Mouse (Mus musculus): Measurements from ENCODE around the gene Tango6. TPM values are rescaled to one million over a fixed set of nuclear protein-coding genes. Genes with fewer than 3 reads are reported as not detected.

Tango6 gene
- polyA plus RNA-seq, 1 experiment: 7.3 TPM

GRCm38 (mm10) chr8:106772094-106772493 lies 89.2 kb downstream of the Tango6 start:
- Histone ChIP-seq H3K36me3 (ENCODE audit: control insufficient read depth, insufficient read depth) (no peaks in the 10 kb centered on the region), H3ac (ENCODE audit: control insufficient read depth, insufficient read length, low read depth) (no peak overlapping the region), H3K79me3 (ENCODE audit: low read depth) (no peaks in the 10 kb centered on the region), H3K79me2 (ENCODE audit: control insufficient read depth, insufficient read depth) (no peaks in the 10 kb centered on the region), H3K27me3 (ENCODE audit: control insufficient read depth, insufficient read depth, insufficient read length) (no peaks in the 10 kb centered on the region), H3K4me3 (ENCODE audit: insufficient read depth, poor library complexity, severe bottlenecking) (no peak overlapping the region)
- no peak for TF ChIP-seq FOSL1 (IDR thresholded peaks at IDR 0.05; ENCODE audit: insufficient read depth, low read length, poor library complexity, severe bottlenecking)
- no peak for TF ChIP-seq CTCF (IDR thresholded peaks at IDR 0.05; ENCODE audit: control insufficient read depth, insufficient read depth, insufficient read length)
- TF ChIP-seq USF1 (IDR thresholded peaks at IDR 0.05; ENCODE audit: low read depth): no peak
- no peak for TF ChIP-seq MYOG (IDR thresholded peaks at IDR 0.05; ENCODE audit: control insufficient read depth, extremely low read depth, insufficient read length)
- TF ChIP-seq MYOD1 (IDR thresholded peaks at IDR 0.05; ENCODE audit: control insufficient read depth, insufficient read length, low read depth): no peak
- no peak for TF ChIP-seq MAX (IDR thresholded peaks at IDR 0.05)
- TF ChIP-seq CEBPB (IDR thresholded peaks at IDR 0.05; ENCODE audit: low read depth): no peak

- Histone ChIP-seq H3K36me3 (ENCODE audit: control insufficient read depth, insufficient read depth) (no peaks in the 10 kb centered on the region), H3K79me2 (ENCODE audit: control insufficient read depth, insufficient read depth) (no peaks in the 10 kb centered on the region), H3K79me3 (ENCODE audit: low read depth) (no peaks in the 10 kb centered on the region), H3K4me3 (ENCODE audit: insufficient read depth, poor library complexity, severe bottlenecking) (no peak overlapping the region), H3ac (ENCODE audit: control insufficient read depth, insufficient read length, low read depth) (no peak overlapping the region), H3K27me3 (ENCODE audit: control insufficient read depth, insufficient read depth, insufficient read length) (no peaks in the 10 kb centered on the region)
- no peak for TF ChIP-seq FOSL1 (IDR thresholded peaks at IDR 0.05; ENCODE audit: insufficient read depth, low read length, poor library complexity, severe bottlenecking)
- TF ChIP-seq CTCF (IDR thresholded peaks at IDR 0.05; ENCODE audit: control insufficient read depth, insufficient read depth, insufficient read length): no peak
- TF ChIP-seq CEBPB (IDR thresholded peaks at IDR 0.05; ENCODE audit: low read depth): no peak
- no peak for TF ChIP-seq USF1 (IDR thresholded peaks at IDR 0.05; ENCODE audit: low read depth)
- TF ChIP-seq MYOD1 (IDR thresholded peaks at IDR 0.05; ENCODE audit: control insufficient read depth, insufficient read length, low read depth): no peak
- no peak for TF ChIP-seq MAX (IDR thresholded peaks at IDR 0.05)
- TF ChIP-seq MYOG (IDR thresholded peaks at IDR 0.05; ENCODE audit: control insufficient read depth, extremely low read depth, insufficient read length): no peak
These were observed 89.6 kb downstream of the Tango6 start for GRCm38 (mm10) chr8:106772501-106772900.

- Histone ChIP-seq H3ac (ENCODE audit: control insufficient read depth, insufficient read length, low read depth) (no peak overlapping the region), H3K79me2 (ENCODE audit: control insufficient read depth, insufficient read depth) (no peaks in the 10 kb centered on the region), H3K4me3 (ENCODE audit: insufficient read depth, poor library complexity, severe bottlenecking) (no peak overlapping the region), H3K79me3 (ENCODE audit: low read depth) (no peaks in the 10 kb centered on the region), H3K27me3 (ENCODE audit: control insufficient read depth, insufficient read depth, insufficient read length) (no peaks in the 10 kb centered on the region), H3K36me3 (ENCODE audit: control insufficient read depth, insufficient read depth) (no peaks in the 10 kb centered on the region)
- no peak for TF ChIP-seq USF1 (IDR thresholded peaks at IDR 0.05; ENCODE audit: low read depth)
- TF ChIP-seq CTCF (IDR thresholded peaks at IDR 0.05; ENCODE audit: control insufficient read depth, insufficient read depth, insufficient read length): no peak
- TF ChIP-seq MYOG (IDR thresholded peaks at IDR 0.05; ENCODE audit: control insufficient read depth, extremely low read depth, insufficient read length): no peak
- TF ChIP-seq MYOD1 (IDR thresholded peaks at IDR 0.05; ENCODE audit: control insufficient read depth, insufficient read length, low read depth): no peak
- no peak for TF ChIP-seq CEBPB (IDR thresholded peaks at IDR 0.05; ENCODE audit: low read depth)
- TF ChIP-seq MAX (IDR thresholded peaks at IDR 0.05): no peak
- TF ChIP-seq FOSL1 (IDR thresholded peaks at IDR 0.05; ENCODE audit: insufficient read depth, low read length, poor library complexity, severe bottlenecking): no peak
These were observed 91.9 kb downstream of the Tango6 start for GRCm38 (mm10) chr8:106774567-106775320.

GRCm38 (mm10) chr8:106789623-106790022 lies 106.8 kb downstream of the Tango6 start:
- no peaks in the 10 kb centered on the region for H3K27me3 ChIP-seq (ENCODE audit: control insufficient read depth, insufficient read depth, insufficient read length)
- H3K4me3 ChIP-seq (ENCODE audit: insufficient read depth, poor library complexity, severe bottlenecking): no peak overlapping the region
- H3K79me2 ChIP-seq (ENCODE audit: control insufficient read depth, insufficient read depth): no peaks in the 10 kb centered on the region
- no peaks in the 10 kb centered on the region for H3K79me3 ChIP-seq (ENCODE audit: low read depth)
- TF ChIP-seq FOSL1 (IDR thresholded peaks at IDR 0.05; ENCODE audit: insufficient read depth, low read length, poor library complexity, severe bottlenecking) (no peak), MAX (IDR thresholded peaks at IDR 0.05) (no peak), CTCF (IDR thresholded peaks at IDR 0.05; ENCODE audit: control insufficient read depth, insufficient read depth, insufficient read length) (no peak), MYOG (IDR thresholded peaks at IDR 0.05; ENCODE audit: control insufficient read depth, extremely low read depth, insufficient read length) (no peak), MYOD1 (IDR thresholded peaks at IDR 0.05; ENCODE audit: control insufficient read depth, insufficient read length, low read depth) (no peak), CEBPB (IDR thresholded peaks at IDR 0.05; ENCODE audit: low read depth) (no peak), USF1 (IDR thresholded peaks at IDR 0.05; ENCODE audit: low read depth) (no peak)
- H3K36me3 ChIP-seq (ENCODE audit: control insufficient read depth, insufficient read depth): no peaks in the 10 kb centered on the region
- no peak overlapping the region for H3ac ChIP-seq (ENCODE audit: control insufficient read depth, insufficient read length, low read depth)

GRCm38 (mm10) chr8:106794820-106795219 lies 112.0 kb downstream of the Tango6 start:
- no peaks in the 10 kb centered on the region for H3K79me3 ChIP-seq (ENCODE audit: low read depth)
- no peak overlapping the region for H3ac ChIP-seq (ENCODE audit: control insufficient read depth, insufficient read length, low read depth)
- no peaks in the 10 kb centered on the region for H3K79me2 ChIP-seq (ENCODE audit: control insufficient read depth, insufficient read depth)
- H3K36me3 ChIP-seq (ENCODE audit: control insufficient read depth, insufficient read depth): no peaks in the 10 kb centered on the region
- no peak overlapping the region for H3K4me3 ChIP-seq (ENCODE audit: insufficient read depth, poor library complexity, severe bottlenecking)
- TF ChIP-seq MAX (IDR thresholded peaks at IDR 0.05): no peak
- no peak for TF ChIP-seq MYOD1 (IDR thresholded peaks at IDR 0.05; ENCODE audit: control insufficient read depth, insufficient read length, low read depth)
- no peak for TF ChIP-seq USF1 (IDR thresholded peaks at IDR 0.05; ENCODE audit: low read depth)
- TF ChIP-seq CEBPB (IDR thresholded peaks at IDR 0.05; ENCODE audit: low read depth): no peak
- no peak for TF ChIP-seq MYOG (IDR thresholded peaks at IDR 0.05; ENCODE audit: control insufficient read depth, extremely low read depth, insufficient read length)
- no peak for TF ChIP-seq FOSL1 (IDR thresholded peaks at IDR 0.05; ENCODE audit: insufficient read depth, low read length, poor library complexity, severe bottlenecking)
- no peak for TF ChIP-seq CTCF (IDR thresholded peaks at IDR 0.05; ENCODE audit: control insufficient read depth, insufficient read depth, insufficient read length)
- H3K27me3 ChIP-seq (ENCODE audit: control insufficient read depth, insufficient read depth, insufficient read length): no peaks in the 10 kb centered on the region

Data from C2C12 (cell line).